Mouse (Mus musculus) layer of hippocampus, adult 8-10 months (tissue): Measurements from ENCODE around the gene Cast. TPM values are rescaled to one million over a fixed set of nuclear protein-coding genes. Genes with fewer than 3 reads are reported as not detected.

Experiments
- DNase-seq, 2 experiments: peaks; one replicate each; pipeline ENCODE4 v3.0.0; 2022; ENCODE audit warnings: low spot score in 2 of 2
- total RNA-seq, 4 experiments: library from RNA; stranded (reverse); gene quantifications; 2 replicates each; pipeline ENCODE4 v1.2.4; 2022

Gene Cast
- 10 to 100 TPM in 2 of 4 experiments, 1 to 10 TPM in 2; 8.1 to 14.4 (median 10.1) TPM for total RNA-seq

DNA sequence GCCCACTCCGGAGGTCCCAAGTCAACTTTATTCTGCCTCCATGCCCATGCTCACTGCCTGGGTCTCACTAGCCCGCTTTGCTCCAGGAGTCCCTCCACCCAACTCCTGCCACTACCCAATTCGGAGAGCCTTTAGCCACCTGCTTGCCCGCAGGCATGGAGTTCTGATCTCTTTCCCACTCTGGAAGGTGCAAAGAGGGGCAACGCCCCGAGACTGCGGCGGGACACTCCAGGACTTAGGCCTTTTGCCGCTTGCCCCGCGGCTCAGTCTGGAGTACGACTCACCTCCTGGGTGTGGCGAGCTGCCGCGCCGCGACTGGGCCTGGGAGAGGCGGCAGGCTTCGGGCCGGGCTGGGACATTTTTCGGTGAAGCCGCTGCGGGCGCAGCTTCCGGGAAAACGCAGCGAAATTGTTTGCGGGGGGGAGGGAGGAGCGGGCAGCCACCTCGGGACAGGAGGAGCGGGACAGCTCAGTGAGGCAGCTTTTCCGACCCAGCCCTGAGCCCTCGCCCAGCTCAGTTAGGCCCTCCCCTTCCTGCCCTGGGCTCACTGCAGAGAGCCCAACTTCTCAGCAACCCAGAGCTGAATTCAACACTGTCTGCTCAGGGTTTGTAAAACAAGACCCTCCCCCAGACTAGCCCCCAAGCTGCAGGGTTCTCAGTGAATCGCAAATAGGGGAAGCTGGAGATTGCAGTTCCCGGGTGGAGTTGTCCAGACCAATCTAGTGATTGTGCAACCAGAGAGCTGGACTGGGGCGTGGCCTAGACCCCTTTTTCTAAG, at the start of gene Cast:
TSS of gene Cast (minus strand) at position 659 of the 778 bp plus-strand sequence.
- no peak for DNase-seq

DNA sequence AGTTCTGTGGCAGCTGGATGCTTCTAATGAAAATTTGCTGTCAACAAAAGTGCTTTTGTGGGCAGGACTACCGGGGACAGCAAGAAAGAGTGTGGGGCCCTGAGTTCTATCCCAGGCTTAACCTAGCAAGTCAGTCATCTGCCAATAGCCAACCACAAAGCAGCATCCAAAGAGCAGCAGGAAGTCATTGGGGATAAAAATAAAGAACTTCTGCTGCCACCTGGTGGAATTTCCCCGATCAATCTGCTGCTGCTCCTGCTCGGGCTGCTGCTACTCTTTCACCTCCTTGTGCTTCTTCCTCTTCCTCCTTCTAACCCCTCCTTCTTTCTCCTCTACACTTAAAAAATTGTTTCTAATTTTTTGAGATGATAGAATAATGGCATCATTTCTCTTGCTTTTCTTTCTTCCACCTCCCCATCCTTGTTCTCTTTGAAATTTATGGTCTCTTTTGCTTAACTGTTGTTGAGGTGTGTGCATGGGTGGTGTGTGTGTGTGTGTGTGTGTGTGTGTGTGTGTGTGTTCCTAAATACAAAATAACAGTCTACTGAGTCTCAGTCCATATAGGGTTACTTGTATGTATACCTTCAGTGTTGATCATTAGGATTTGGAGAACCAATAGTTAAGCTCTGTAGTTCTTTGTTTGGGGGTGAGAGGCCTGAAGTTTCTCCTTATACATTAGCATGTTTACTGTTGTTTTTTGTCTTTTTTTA, 45.9 kb upstream of the Cast start:
- peak; percentile 54 to 67 for DNase-seq

DNA sequence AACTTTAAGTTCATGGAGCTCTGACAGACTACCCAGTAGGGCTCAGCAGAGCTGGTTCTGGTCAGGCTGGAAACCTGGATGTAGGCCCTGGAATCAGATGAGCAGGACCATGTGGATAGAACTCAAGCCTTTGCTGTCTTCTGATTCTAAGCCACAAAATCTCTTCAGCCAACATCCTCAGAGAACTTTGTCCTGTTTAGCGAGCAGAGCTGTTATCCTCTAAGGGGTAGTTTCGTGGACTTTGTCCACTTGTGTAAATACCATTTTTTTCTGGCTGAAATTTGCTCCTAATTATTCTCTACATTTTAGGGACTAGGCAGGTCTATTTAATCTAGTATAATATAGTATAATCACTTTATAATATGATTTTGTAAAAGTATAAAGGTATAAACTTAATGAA, 42.2 kb upstream of the Cast start:
- no peak for DNase-seq

DNA sequence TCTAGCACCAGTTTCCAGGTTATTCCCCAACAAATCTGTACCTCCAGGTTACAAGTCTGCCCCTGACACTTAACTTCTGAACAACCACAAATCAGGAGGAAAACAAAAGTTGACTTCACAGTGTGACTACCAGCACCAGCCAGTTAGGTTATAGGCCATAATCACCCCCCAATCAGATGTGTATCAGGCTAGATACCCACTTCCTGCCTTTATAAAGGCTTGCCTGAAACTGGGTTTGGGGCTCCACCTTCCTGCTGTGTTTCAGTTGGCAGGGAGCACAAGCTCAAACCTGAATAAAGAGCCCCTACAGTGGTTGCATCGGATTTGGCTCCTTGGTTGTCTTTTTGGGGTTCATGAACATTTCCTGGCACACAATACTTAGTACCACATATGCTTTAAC, 37.3 kb upstream of the Cast start:
- no peak for DNase-seq

DNA sequence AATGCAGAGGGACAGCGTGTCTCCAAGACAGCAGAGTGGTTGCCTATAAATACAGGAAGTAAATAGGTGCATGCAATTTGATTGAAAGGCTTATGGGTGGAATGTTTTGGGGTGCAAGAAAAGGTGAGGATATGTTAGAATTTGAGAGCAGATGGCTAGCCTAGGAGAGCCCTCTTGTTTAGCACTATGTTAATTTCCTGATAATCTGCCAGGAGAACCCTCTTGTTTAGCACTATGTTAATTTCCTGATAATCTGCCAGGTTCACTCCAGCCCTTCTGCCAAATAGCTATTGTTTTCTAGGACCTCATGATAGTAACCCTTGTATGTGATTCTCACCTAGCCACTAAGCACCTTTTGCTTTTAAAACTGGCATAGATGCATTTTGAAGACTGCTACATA, 25.9 kb upstream of the Cast start:
- DNase-seq = no peak

DNA sequence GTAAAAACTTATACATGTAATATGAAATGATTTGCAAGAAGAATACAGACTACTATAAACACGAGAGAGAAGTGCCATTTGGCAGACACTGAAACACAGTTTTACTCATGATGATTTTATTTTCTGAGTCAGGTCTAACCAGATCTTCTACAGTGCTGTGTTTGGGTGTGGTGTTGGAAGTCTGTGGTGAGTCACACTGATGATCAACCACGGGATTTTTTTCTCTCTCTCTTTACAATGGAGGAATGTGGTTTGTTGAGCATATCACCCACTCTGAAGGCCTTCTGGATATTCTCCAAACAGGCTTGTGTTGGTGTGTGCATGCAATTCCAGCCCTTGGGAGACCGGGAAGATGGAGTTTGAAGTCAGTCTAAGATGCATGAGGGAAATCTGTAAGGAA, 13.5 kb upstream of the Cast start:
- DNase-seq = no peak

DNA sequence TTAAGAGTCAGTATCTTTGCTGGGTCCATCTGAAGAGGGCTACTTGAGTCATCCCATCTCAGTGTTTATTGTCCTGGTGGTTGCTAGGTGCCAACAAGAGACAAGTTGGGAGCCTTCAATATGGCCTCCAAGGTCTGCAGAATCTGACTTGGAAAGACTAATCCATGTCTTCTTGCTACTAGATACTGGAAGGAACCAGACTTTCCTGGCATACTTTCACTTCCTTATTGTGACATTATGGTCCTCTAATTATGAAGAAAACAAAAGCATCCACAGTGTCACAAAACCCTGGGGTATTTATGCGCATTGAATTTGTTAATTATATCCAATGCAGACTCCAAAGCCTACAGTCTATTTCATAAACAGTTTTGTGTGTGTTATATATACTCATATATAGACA, 7.1 kb upstream of the Cast start:
- DNase-seq = no peak

DNA sequence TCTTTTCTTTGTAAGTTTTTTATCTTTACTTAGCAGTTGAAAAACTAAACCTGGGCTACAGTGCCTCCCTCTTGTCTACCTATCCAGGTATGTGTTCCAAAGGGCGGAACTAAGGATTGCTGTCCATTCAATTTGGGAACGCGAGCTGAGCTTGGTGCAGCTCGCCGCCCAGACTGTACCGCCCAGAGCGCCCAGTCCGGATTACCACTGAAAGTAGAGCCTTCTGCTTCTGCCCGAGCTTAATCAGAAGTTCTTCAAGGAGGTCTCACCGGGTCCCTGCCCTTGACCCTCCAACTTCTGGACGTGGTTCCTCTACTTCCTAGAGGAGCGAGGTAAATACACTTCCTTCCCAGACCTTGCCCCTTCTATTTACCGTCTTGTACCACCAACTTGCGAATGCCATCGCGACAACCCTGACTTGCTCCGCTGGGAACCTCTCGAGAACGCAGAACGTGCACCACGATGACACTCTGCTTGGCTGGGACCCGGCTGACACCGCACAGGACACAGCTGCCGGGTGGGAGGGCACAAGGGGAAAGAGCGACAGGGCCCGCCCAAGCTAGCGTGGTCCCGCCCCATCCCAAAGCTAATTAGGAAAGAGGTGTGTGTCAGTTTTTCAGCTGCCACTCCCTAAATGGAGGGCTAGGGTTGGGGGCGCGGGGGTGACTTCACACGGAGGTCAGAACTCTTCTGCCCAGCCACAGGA, 1.0 kb downstream of the Cast start:
- DNase-seq = no peak

DNA sequence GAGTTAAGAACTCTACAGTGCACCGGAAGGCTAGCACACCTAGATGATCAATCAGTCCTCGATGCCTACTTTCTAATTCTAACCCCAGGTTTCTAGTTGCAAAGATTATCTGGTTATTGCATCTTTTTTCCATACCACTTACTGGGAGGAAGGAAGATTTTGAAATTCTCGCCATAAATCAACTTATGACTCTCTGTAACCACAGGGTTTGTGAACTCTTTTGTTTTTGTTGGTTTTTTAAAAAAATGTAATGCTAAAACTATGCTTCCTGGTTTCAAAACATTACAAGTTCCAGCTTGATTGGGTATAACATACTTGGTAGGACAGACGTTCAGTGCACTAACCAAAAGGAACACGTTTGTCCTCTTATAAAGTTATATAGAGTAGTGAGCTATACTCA, 1.7 kb downstream of the Cast start:
- DNase-seq = no peak

DNA sequence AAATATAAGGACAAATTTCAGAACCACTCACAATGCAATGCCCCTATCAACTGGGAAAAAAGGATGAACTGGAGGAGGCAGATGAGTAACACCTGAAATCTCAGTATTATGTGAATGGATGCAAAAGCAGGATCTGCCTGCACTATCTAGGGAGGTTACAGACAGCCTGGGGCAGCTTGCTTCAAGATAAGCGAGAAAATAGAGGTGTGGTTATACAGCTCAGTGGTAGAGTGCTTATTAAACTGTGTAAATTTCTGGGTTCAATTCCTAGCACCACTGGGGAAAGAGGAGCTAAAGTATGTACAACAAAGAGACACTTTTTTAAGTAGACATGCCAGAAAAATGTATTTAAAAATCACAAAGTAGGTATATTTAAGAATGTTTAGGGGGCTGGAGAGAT, 14.2 kb downstream of the Cast start:
- no peak for DNase-seq

DNA sequence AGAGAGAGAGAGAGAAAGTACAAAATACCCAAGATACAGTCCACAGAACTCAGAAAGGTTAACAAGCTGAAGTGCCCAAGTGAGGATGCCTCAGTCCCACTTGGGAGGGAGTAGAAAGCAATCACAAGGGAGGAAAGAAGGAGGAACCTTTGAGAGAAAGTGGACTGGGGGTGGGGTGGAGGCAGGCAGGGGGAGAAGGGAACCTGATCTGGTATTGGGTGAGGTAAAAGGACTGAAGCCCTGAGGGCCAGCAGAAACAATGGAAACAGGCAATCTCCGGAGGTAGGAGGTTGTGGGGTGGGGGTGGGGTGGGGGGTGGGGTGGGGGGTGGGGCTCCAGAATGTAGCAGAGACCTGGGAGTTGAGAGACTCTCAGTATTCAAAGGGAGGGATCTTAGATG, 20.9 kb downstream of the Cast start:
- no peak for DNase-seq

DNA sequence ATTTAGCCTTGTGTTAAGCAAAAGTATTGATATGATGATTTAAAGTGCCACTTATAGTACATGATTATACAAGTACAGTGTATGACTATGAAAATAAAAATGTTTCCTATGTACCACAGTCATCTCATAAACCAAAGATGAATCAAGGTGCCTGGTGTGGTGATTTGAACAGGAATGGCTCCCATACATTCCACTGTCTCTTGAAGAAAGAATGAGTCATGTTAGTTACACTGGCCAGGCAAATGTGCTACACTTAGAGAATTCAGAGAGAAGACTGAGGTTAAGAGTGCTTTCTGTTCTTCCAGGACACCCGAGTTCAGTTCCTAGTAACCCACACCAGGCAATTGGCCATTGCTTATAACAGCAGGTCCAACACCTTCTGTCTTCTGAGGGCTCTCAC, 36.5 kb downstream of the Cast start:
- no peak for DNase-seq

DNA sequence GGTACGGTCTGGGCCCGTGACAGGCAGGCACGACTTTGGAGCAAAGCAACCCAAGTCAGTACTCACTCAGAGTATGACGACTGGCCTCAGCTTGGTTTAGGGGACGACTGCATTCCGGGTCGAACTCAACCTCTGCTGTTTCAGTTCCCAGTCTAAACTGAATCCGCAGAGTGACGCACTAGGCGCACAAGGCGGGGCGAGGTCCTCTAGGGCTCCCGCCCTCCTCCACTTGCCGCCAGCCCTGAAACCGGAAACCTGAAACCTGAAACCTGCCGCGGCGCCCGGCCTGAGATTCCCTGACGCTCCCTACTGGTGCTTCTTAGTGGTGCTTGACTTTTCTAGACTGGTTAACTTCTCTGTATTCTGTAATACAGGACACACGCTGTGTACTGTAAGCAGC, 38.1 kb downstream of the Cast start:
- DNase-seq = peak; percentile 35 to 37

DNA sequence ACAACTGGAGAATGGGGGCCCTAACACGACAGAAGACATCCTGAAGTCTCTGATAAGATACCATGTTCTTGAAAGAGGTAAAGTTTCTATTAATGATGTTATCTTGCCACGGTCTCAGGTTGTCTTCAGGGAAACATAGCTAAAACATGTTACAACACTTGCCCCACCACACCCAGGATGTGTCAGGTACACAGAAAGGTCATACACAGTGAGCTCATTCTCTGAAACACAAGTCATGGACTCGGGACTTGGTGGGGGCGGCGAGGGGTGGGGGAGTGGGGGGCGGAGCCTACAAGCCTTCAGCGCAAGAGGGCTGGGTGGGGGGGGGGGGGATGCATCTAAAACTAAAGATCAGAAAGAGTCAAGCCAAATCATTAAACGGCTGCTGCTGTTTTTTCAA, 38.7 kb downstream of the Cast start:
- DNase-seq = no peak

DNA sequence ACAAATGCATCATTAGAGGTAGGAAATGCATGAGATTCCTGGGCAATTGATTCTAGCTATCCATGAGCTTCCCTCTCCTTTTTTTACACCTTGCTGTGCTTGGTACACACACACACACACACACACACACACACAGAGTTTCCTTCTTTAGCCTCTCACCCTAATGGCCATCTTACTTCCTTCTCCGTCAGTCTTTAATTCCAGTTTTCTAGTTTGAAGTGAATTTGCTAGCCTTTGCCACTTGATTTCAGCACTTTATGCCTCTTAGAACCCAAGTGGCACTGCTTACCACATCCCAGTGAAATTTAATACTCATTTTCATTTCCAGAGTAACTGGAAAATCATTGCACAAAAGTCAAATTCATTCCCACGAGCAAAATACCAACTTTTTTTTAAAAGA, 41.4 kb downstream of the Cast start:
- no peak for DNase-seq

DNA sequence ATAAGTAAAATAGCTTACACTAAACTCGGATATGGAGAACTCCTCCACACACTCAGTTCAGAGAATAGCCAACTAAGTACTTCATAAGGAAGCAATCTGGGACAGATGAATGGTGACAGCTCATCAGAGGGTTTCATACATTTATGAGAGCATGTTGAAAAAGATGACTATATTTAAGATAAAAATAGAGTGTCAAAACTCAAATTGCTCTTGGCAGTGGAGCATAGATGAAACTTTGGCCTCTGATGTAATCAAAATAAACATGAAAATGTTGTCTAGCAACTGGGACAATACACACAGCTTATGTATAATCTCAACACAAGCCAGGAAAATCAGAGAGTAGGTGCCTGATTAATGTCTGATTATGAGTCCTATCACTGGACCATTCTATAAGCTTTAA, 45.9 kb downstream of the Cast start:
- DNase-seq = no peak

DNA sequence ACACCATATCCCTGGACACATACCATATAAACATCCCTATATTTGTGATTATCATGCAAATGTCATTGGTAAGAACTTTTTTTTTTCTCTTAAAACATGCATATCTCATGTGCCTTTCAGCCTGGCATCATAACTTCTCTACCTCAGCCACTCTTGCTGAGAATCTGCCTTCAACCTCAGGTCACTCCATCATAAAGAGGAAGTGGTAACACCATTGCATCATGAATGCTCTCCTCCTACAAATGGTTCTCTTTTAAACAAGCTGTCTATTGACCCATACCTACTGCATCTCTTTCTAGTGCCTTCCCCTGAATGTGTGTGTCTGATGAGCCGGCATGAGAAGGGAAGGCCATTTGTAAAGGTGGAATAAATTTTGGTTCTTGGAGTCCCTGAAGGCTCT, 49.5 kb downstream of the Cast start:
- DNase-seq = no peak

DNA sequence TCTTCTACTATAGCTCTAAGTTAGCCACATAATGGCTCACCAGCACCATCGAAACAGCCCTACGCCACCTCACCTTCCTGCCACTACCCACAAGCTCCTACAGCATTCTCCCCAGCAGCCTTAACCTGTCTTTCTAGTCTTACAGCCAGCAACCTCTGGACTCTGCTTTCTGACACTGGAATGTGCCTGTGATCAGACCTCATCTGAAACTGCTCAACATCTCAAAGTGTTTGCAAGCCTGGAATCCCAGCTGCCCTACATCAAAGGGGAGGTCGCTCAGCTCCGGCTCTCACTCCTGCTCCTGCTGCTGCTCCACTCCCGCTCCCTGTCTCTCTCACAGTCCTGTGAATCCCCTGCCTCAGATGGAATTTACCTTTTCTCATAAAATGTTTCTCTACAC, 65.4 kb downstream of the Cast start:
- no peak for DNase-seq

DNA sequence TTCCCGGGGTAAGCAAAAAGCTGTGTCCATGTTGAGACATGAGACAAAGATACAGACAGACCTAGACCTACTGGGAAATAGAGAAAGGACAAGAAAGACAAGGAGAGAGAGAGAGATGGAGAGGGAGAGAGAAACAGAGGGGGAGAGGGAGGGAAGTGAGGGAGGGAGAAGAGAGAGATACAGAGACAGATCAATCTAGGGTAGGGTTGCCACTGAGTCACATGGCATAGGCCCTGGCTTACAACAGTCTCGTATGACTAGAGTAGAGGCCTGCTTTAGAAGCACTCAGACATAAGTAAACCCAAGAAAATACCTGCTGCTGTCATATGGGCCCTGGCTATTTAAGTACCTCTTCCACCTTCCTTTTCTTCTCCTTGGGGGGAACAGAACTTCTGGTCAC, 72.2 kb downstream of the Cast start:
- DNase-seq = no peak

DNA sequence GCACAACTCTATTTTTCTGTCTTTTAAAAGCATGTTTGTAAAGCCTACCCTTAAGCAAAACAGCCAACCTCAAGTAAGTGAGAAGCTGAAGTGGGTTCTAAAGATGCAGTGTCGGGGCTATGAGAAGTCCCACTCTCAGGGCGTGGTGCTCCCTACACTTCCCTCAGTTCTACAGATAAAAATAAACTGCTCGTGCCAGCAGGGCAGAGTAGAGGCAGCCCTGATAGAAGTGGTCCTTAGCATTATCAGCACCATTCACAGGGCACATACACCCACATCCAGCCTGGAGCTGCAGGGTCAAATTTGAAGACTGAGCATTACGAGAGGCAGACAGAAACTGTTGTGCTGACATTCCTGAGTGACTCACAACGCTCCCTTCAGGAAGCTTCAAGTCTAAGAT, 72.8 kb downstream of the Cast start:
- no peak for DNase-seq

DNA sequence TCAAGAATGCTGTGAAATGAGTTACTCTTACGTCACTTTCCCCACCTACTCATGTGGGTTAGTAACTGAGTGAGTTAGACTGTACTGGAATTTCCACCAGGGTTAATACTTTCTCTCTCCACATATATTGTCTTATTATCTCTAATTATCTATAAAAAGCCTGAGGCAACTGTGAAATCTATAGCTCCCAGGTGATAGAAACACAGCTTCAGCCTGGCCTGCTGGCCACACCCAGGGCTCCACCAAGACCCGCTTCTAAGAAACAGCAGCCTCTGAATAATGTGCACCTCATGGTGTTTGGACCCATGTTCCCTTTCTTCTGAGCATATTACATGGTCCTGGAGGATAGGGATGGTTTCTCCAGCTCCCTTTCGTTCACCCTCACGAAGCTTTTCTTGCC, 74.9 kb downstream of the Cast start:
- no peak for DNase-seq

DNA sequence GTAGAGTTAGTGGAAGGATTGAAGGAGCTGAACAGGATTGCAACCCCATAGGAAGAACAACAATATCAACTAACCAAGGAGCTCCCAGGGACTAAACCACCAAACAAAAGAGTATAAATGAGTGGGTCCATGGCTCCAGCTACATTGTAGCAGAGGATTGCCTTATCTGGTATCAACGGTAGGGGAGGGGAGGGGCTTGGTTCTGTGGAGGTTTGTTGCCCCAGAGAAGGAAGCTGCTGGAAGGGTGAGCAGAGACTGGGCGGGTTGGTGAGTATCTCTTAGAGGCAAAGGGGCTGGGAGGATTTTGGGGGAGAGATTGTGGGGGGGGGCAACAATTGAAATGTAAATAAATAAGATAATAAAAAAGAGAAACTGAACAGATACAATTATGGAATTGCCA, 89.6 kb downstream of the Cast start:
- DNase-seq = no peak

DNA sequence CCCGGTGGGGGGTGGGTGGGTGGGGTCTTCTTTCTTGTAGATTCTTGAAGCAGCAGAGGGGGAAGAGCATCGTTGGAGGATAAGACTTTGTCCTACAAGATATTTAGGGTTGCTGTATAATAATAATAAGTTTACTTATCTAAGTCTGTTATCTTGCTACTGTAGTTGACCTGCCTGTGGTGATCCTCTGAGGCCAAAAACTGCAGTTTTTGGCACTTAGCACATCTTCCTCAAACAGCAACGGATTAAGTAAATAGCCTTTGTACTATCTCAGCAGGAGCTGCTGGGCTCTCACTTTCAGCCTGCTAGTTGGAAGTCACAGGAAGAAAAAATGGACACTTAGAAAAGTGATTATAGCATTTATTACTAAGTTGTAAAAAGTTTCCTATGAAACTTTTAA, 112.4 kb downstream of the Cast start:
- no peak for DNase-seq
